Mouse (Mus musculus): Measurements from ENCODE around the gene Megf8.

Megf8 gene

GRCm38 (mm10) chr7:25334472-25334871, 17.5 kb downstream of the Megf8 start:
- no peak for DNase-seq (ENCODE audit: low spot score in 2 of 2)

DNA sequence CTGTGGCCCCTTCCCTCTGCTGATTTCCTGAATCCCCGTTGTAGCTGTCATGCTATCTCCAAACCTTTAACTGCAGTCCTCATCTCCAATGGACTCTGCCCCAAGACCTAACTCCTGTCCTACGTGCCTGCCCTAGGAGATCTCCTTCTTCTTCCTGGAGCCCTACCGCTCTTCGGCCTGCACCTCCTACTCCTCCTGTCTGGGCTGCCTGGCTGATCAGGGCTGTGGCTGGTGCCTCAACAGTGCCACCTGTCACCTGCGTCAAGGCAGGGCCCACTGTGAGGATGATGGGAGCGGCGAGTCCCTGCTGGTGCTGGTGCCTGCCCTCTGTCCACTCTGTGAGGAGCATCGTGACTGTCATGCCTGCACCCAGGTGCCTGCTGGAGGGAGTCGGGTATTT, 22.4 kb downstream of the Megf8 start:
- DNase-seq (ENCODE audit: low spot score in 2 of 2), result no peak

GRCm38 (mm10) chr7:25341000-25341784, 24.2 kb downstream of the Megf8 start:
- no peak for DNase-seq (ENCODE audit: low spot score in 2 of 2)

GRCm38 (mm10) chr7:25348861-25349260, 31.9 kb downstream of the Megf8 start:
- no peak for DNase-seq (ENCODE audit: low spot score in 2 of 2)

DNA sequence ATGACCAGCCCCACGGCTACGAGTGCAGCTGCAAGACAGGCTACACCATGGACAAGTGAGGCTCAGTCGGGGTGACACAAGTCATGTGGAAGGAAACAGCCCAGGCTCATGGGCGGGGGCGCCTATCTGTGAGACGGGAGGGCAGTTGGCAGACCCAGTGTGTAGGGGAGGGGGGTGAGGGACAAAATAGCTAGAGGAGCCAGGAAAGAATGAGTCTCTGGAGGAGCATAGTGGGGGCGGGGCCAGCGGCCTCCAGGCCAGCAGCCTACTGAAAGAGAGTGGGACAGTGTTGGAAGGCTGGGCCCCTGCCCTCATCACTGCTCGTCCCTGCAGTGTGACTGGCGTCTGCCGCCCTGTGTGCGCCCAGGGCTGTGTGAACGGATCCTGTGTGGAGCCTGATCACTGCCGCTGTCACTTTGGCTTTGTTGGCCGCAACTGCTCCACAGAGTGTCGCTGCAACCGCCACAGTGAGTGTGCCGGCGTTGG, 41.8 kb downstream of the Megf8 start:
- DNase-seq (ENCODE audit: low spot score in 2 of 2), result no peak

- DNase-seq (ENCODE audit: low spot score in 2 of 2), result no peak
These were observed 46.2 kb downstream of the Megf8 start for GRCm38 (mm10) chr7:25363151-25363550.

- no peak for DNase-seq (ENCODE audit: low spot score in 2 of 2)
These were observed 46.7 kb downstream of the Megf8 start for GRCm38 (mm10) chr7:25363632-25364031.

GRCm38 (mm10) chr7:25365937-25366625, 49.1 kb downstream of the Megf8 start:
- no peak for DNase-seq (ENCODE audit: low spot score in 2 of 2)

DNA sequence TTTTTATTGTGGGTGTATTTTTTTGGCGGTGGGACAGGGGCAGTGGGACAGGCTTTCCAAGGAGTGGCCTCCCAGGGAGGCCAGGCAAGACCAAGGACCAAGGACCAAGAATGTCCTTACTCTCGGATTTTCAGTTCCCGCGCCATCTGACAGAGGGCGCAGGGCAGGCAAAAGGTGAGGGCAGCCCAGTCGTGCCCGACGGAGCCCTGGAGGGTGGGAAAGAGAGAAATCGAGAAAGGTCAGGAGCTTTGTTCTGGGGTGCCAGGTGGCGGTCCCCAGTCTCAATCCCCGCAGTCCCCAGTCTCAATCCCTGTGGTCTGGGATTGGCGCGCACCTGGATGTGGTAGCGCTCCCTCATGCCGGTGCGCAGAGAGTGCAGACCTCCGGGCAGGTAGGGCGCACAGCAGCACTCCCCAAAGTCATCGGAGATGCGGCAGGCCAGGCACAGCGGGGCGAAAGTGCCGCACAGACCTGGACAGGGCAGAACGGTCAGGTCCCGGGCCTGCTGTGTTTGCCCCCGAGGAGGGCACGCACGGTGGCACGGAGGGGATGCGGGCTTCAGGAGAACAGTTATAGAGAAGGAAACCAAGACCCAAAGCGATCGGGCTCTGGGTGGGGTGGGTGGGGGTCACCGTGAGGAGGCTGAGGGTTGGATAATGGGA, 50.8 kb downstream of the Megf8 start:
- DNase-seq (ENCODE audit: low spot score in 2 of 2), result no peak

- no peak for DNase-seq (ENCODE audit: low spot score in 2 of 2)
These were observed 51.4 kb downstream of the Megf8 start for GRCm38 (mm10) chr7:25368333-25368732.

GRCm38 (mm10) chr7:25369058-25369749, 52.2 kb downstream of the Megf8 start, which contains the start of gene Cnfn:
Cnfn (minus strand) TSS chr7:25369724.
- DNase-seq (ENCODE audit: low spot score in 2 of 2), result no peak

DNA sequence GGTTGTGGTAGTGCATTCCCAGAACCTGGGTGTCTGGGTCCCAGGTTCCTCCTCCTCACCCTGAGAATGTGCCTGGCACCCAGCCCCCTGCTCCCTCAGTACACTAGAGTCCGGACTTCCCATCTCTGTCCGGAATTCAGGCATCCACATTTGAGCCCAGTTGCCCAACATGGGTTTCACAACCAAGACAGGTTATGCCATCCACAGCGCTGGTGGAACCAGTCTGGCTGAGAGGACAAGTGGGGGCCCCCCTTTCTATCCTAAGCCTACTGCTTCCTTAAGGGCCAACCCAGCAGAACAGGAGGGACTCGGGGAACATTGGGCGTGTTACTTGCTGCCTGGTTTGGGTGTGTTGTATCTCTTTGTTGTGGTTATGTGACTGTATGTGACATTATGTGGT, 55.5 kb downstream of the Megf8 start:
- DNase-seq (ENCODE audit: low spot score in 2 of 2), result no peak

- DNase-seq (ENCODE audit: low spot score in 2 of 2), result peak; percentile 91 to 95
These were observed 59.6 kb downstream of the Megf8 start for GRCm38 (mm10) chr7:25376556-25376955.

DNA sequence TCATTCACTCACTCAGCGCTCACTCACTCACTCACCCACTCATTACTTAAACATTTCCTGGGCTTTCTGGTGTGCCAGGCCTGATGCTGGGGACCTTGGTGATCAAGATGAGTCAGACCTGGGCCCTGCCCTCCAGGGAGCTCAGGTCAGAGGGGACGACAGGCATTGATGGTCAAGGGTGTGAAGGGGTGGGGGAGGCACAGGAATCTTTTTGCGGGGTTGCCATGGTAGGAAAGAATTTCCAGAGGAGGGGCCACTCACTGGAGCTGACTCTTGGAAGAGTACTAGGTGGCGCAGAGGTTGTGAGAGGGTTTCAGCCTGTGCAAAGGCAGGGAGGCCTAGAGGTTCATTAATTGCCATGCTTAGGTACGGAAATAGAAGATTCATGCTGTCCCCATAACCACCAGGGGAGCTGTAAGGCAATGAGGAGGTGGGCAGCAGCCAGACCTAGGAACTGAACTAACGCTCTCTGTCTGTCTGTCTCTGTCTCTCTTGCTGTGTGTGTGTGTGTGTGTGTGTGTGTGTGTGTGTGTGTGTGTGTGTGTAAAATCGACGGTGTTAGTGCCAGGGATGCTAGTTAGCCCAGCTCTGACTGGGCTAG, 60.2 kb downstream of the Megf8 start:
- no peak for DNase-seq (ENCODE audit: low spot score in 2 of 2)

- no peak for DNase-seq (ENCODE audit: low spot score in 2 of 2)
These were observed 61.5 kb downstream of the Megf8 start for GRCm38 (mm10) chr7:25378181-25379100.

GRCm38 (mm10) chr7:25379551-25380351, 62.8 kb downstream of the Megf8 start:
- no peak for DNase-seq (ENCODE audit: low spot score in 2 of 2)

- DNase-seq (ENCODE audit: low spot score in 2 of 2), result no peak
These were observed 63.7 kb downstream of the Megf8 start for GRCm38 (mm10) chr7:25380392-25381283.

DNA sequence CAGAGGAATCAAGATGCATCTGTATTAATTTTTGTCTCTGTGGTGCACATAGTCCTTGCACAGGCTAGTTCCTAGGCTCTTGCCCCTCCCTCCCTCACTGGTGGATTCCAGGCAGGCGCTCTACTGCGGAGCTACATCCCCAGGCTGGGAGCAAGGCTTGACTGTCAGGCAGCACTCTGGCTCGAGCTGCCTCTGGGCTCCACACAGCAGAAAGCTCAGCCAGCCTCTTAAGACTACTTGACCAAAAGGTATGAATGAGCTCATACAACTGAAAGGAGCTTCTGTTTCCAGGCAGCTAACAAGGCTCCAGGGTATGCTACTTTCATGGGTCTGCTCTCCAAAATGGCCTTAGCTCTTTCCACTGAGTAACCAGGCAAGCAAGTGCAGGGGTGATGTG, 64.3 kb downstream of the Megf8 start:
- DNase-seq (ENCODE audit: low spot score in 2 of 2), result no peak

- no peak for DNase-seq (ENCODE audit: low spot score in 2 of 2)
These were observed 65.6 kb downstream of the Megf8 start for GRCm38 (mm10) chr7:25382541-25382940.
